Comparison of ENCODE assay signal across 8 mouse cellular contexts in the genomic region with DNA sequence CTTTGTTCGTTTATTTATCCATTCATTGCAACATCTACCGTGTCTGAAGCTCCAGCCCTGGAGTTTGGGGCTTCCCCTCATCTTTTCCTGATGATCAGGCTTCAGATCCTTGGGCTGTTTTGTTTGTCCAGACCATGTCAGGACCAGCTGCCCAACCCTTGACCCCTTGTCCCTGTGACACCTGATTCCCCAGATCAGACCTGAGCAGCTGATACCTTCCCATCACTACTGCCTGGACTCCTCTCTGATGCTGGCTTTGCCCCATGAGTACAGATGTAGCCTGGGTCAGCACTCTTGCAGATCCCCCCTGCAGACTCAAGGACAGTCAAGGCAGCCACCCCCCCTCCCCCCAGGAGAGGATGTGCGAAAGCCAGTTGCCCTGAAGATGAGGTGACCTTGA. TPM values are rescaled to one million over a fixed set of nuclear protein-coding genes. Genes with fewer than 3 reads are reported as not detected.
DNase-seq lines count a peak whose midpoint lies in the region; ATAC-seq and TF ChIP-seq lines count a peak whose summit lies in the region.

No protein-coding gene starts in this region.

- 44% methylated on average over 3 of the region's 3 CpGs for WGBS in heart, embryonic 11.5 days (ENCODE audit: insufficient replicate concordance)
- 6% methylated on average over 3 of the region's 3 CpGs for WGBS in forebrain, postnatal 0 days
- WGBS in liver, embryonic 15.5 days (ENCODE audit: insufficient replicate concordance) = 49% methylated on average over 3 of the region's 3 CpGs

- ATAC-seq in heart, embryonic 11.5 days (replicated peaks; ENCODE audit: insufficient number of reproducible peaks, low FRiP score, low TSS enrichment) = no peak
- no peak for ATAC-seq in forebrain, postnatal 0 days
- no peak for ATAC-seq in liver, embryonic 15.5 days (ENCODE audit: insufficient read depth)
- ATAC-seq in erythroblast, adult 5-6 weeks (replicated peaks; ENCODE audit: low FRiP score, poor library complexity, severe bottlenecking) = no peak

- H3K9ac ChIP-seq in heart, embryonic 11.5 days (ENCODE audit: low read depth, low read length) = no peak overlapping the region
- peak overlapping the region; percentile 5; the same call in 1 of the 2 replicates for H3K9ac ChIP-seq in ES-Bruce4 (ENCODE audit: low read depth, poor library complexity, severe bottlenecking)
- peak overlapping the region; percentile 99 for H3K9ac ChIP-seq in forebrain, postnatal 0 days
- H3K9ac ChIP-seq in liver, embryonic 15.5 days = no peak overlapping the region

- H3K9me3 ChIP-seq in heart, embryonic 11.5 days (replicated peaks; ENCODE audit: control insufficient read depth, low read length) = no peaks in the 10 kb centered on the region
- no peaks in the 10 kb centered on the region for H3K9me3 ChIP-seq in ES-Bruce4 (replicated peaks; ENCODE audit: control insufficient read depth, insufficient read depth, low read length, poor library complexity, severe bottlenecking)
- no peaks in the 10 kb centered on the region for H3K9me3 ChIP-seq in forebrain, postnatal 0 days (ENCODE audit: low read length)
- no peaks in the 10 kb centered on the region for H3K9me3 ChIP-seq in liver, embryonic 15.5 days (replicated peaks)

- no peak overlapping the region for H3K27ac ChIP-seq in heart, embryonic 11.5 days (ENCODE audit: low read depth, low read length)
- H3K27ac ChIP-seq in ES-Bruce4 (ENCODE audit: insufficient read depth, low read length) = no peak overlapping the region
- peak overlapping the region; percentile 95 for H3K27ac ChIP-seq in forebrain, postnatal 0 days (ENCODE audit: low read depth, low read length)
- H3K27ac ChIP-seq in liver, embryonic 15.5 days (replicated peaks) = no peak overlapping the region

- H3K4me2 ChIP-seq in heart, embryonic 11.5 days = peak overlapping the region; percentile 100
- H3K4me2 ChIP-seq in forebrain, postnatal 0 days (ENCODE audit: low read depth) = peak overlapping the region; percentile 80
- H3K4me2 ChIP-seq in liver, embryonic 15.5 days = peak overlapping the region; percentile 94; the same call in 1 of the 2 replicates

- peak overlapping the region; percentile 91 for H3K4me3 ChIP-seq in heart, embryonic 11.5 days (ENCODE audit: low read depth, low read length)
- H3K4me3 ChIP-seq in ES-Bruce4 (ENCODE audit: low read depth, low read length) = no peak overlapping the region
- peak overlapping the region; percentile 76 for H3K4me3 ChIP-seq in forebrain, postnatal 0 days (ENCODE audit: low read depth, low read length)
- no peak overlapping the region for H3K4me3 ChIP-seq in liver, embryonic 15.5 days (replicated peaks)

- no peak for TF ChIP-seq EP300 in ES-Bruce4 (IDR thresholded peaks at IDR 0.05; ENCODE audit: insufficient read depth, low read depth, low read length)

- TF ChIP-seq CTCF in ES-Bruce4 (IDR thresholded peaks at IDR 0.05; ENCODE audit: low read depth, low read length) = no peak
- no peak for TF ChIP-seq CTCF in forebrain, postnatal 0 days (IDR thresholded peaks at IDR 0.05; ENCODE audit: low read depth)

- peaks cover 8% of the 10 kb centered on the region; the same call in 1 of the 2 replicates for H3K27me3 ChIP-seq in heart, embryonic 11.5 days (ENCODE audit: control insufficient read depth, insufficient read depth, low read length)
- no peaks in the 10 kb centered on the region for H3K27me3 ChIP-seq in ES-Bruce4 (ENCODE audit: control insufficient read depth, insufficient read depth, low read length, poor library complexity, severe bottlenecking)
- H3K27me3 ChIP-seq in forebrain, postnatal 0 days (ENCODE audit: insufficient read depth, low read length) = no peaks in the 10 kb centered on the region
- peaks cover 73% of the 10 kb centered on the region for H3K27me3 ChIP-seq in liver, embryonic 15.5 days

- H3K36me3 ChIP-seq in heart, embryonic 11.5 days (ENCODE audit: control insufficient read depth, insufficient read depth, low read length) = no peaks in the 10 kb centered on the region
- H3K36me3 ChIP-seq in ES-Bruce4 (ENCODE audit: control insufficient read depth, insufficient read depth, low read length, poor library complexity, severe bottlenecking) = peaks cover 5% of the 10 kb centered on the region; the same call in 1 of the 2 replicates
- peaks cover 10% of the 10 kb centered on the region; the same call in 1 of the 2 replicates for H3K36me3 ChIP-seq in forebrain, postnatal 0 days (ENCODE audit: insufficient read depth)
- H3K36me3 ChIP-seq in liver, embryonic 15.5 days (replicated peaks) = no peaks in the 10 kb centered on the region

- no peak for TF ChIP-seq POLR2A in ES-Bruce4 (IDR thresholded peaks at IDR 0.05; ENCODE audit: insufficient read depth, low read length)

- peaks cover 20% of the 10 kb centered on the region for H3K4me1 ChIP-seq in heart, embryonic 11.5 days (ENCODE audit: control insufficient read depth, insufficient read depth, low read length)
- peaks cover 7% of the 10 kb centered on the region for H3K4me1 ChIP-seq in ES-Bruce4 (ENCODE audit: control insufficient read depth, insufficient read depth, low read length)
- peaks cover 35% of the 10 kb centered on the region for H3K4me1 ChIP-seq in forebrain, postnatal 0 days (ENCODE audit: insufficient read depth)
- H3K4me1 ChIP-seq in liver, embryonic 15.5 days (replicated peaks) = peaks cover 44% of the 10 kb centered on the region

- DNase-seq in heart, adult 8-10 months (ENCODE audit: low spot score) = no peak
- no peak for DNase-seq in forebrain, postnatal 0 days
- no peak for DNase-seq in ovary, postnatal 36 days (ENCODE audit: low spot score)
- DNase-seq in adrenal gland, adult 8-10 months = no peak

RNA-seq across cellular contexts. Expression of gene Sbk1, which starts 1.7 kb away (rescaled TPM):
- 16.7 and 17.6 TPM in 2 replicates for polyA plus RNA-seq in heart, embryonic 11.5 days (2014; fragmentation: Nextera tagmentation; extraction: Ambion mirVana)
- total RNA-seq in heart, adult 8-10 months (2022) = 10 to 100 TPM; 73.6 to 99.4 (median 84.5) TPM
- polyA plus RNA-seq in ES-Bruce4 (2011; ENCODE audit: insufficient read depth, insufficient read length, low read depth, missing spikeins) = 24.7 TPM in 2 replicates
- total RNA-seq in forebrain, postnatal 0 days (2014; rRNA removed) = 445 and 497 TPM in 2 replicates
- polyA plus RNA-seq in forebrain, postnatal 0 days (2015; fragmentation: Nextera tagmentation; extraction: Ambion mirVana) = 204 and 224 TPM in 2 replicates
- polyA plus RNA-seq in liver, embryonic 15.5 days (2015; fragmentation: Nextera tagmentation; extraction: Ambion mirVana) = 1.5 and 1.8 TPM in 2 replicates
- 0.77 and 1.0 TPM in 2 replicates for total RNA-seq in erythroblast, adult 5-6 weeks (2015; ENCODE audit: low replicate concordance)
- 0.56 and 0.77 TPM in 2 replicates for total RNA-seq in erythroblast, adult 5-6 weeks (2017; ENCODE audit: low replicate concordance)
- total RNA-seq in adrenal gland, adult 8-10 months (2022) = 100 to 1,000 TPM in 2 of 4 experiments, 10 to 100 TPM in 2; 32.4 to 142 (median 75.6) TPM

Comparison
In these comparisons a context has a peak if more than half of its experiments do, and no peak if none do; other contexts are left out.
1. H3K4me3 ChIP-seq: peak in heart, embryonic 11.5 days (single experiment) and forebrain, postnatal 0 days (single experiment); none in ES-Bruce4 (single experiment) and liver, embryonic 15.5 days (single experiment).
2. H3K9ac ChIP-seq: peak in ES-Bruce4 (single experiment) and forebrain, postnatal 0 days (single experiment); none in heart, embryonic 11.5 days (single experiment) and liver, embryonic 15.5 days (single experiment).
3. RNA of gene Sbk1, which starts 1.7 kb away (total RNA-seq): 445 to 497 TPM in forebrain, postnatal 0 days, 32.4 to 142 TPM in adrenal gland, adult 8-10 months and 73.6 to 99.4 TPM in heart, adult 8-10 months; 0.56 to 1.0 TPM in erythroblast, adult 5-6 weeks; every median in the first group is over 10 times any median in the second.
4. Peak in every context shown above with its lines, with median percentiles within 50 percentile points of each other: H3K4me2 ChIP-seq.